Mouse (Mus musculus): ENCODE measurements around the gene Ift20. TPM values are rescaled to one million over a fixed set of nuclear protein-coding genes. Genes with fewer than 3 reads are reported as not detected.
A peak's percentile ranks its signal among the peaks of the same experiment; 100 is the strongest.

Gene Ift20
- polyA plus RNA-seq, 1 experiment = 53.9 TPM

DNA sequence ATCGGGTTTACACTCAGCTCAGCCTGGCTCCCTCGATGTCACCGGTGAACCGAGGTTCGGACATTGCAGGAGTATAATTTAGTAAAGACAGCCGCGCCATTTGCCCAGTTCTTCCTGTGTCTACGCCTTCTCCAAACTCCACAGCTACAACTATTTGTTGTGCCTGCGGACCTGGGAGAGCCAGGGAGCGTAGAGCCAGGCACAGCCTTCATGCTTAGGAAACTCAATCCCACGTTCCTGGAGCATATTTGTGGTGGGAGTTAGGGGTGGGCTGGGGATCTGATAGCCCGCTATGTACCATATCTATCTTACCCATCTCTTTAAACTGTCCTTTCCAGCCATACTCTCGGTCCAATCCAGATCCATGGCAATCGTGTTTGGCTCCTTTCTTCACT, 526 bp downstream of the Ift20 start:
- H3K36me3 ChIP-seq (ENCODE audit: control insufficient read depth, insufficient read depth) = peaks cover 16% of the 10 kb centered on the region
- peak overlapping the region; percentile 59 for H3ac ChIP-seq (ENCODE audit: control insufficient read depth, insufficient read length)
- peaks cover 73% of the 10 kb centered on the region for H3K79me2 ChIP-seq (ENCODE audit: control insufficient read depth, insufficient read depth)
- H3K27me3 ChIP-seq (ENCODE audit: control insufficient read depth, insufficient read depth, insufficient read length) = no peaks in the 10 kb centered on the region
- peak overlapping the region; percentile 96 for H3K4me3 ChIP-seq
- H3K4me2 ChIP-seq (ENCODE audit: low read depth) = peak overlapping the region; percentile 90
- TF ChIP-seq E2F4 (IDR thresholded peaks at IDR 0.05; ENCODE audit: insufficient read depth) (no peak), MYOD1 (IDR thresholded peaks at IDR 0.05; ENCODE audit: control insufficient read depth in 1 of 3, insufficient read length in 2 of 3, low read depth in 2 of 3) (no peak)

DNA sequence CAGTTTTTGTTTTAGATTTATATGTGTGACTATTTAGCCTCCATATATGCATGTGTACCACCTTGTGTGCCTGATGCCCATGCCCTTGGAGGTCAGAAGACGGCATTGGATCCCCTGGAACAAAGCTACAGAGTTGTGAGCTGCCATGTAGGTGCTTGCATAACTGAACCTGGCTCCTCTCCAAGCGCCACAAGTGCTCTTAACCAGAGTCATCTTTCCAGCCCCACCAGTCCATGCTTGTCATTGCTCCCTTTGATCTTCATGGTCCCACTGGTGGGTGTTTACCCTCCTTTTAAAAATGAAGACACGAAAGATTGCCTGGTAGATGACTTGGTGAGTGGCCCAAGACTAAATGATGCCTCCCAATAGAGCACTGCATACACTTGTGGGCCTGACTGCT, 4.2 kb downstream of the Ift20 start:
- Histone ChIP-seq H3K4me3 (no peak overlapping the region), H3K36me3 (ENCODE audit: control insufficient read depth, insufficient read depth) (peaks cover 35% of the 10 kb centered on the region), H3K27me3 (ENCODE audit: control insufficient read depth, insufficient read depth, insufficient read length) (no peaks in the 10 kb centered on the region), H3K79me2 (ENCODE audit: control insufficient read depth, insufficient read depth) (peaks cover 61% of the 10 kb centered on the region), H3ac (ENCODE audit: control insufficient read depth, insufficient read length) (no peak overlapping the region), H3K4me2 (ENCODE audit: low read depth) (no peak overlapping the region)
- TF ChIP-seq MYOG (IDR thresholded peaks at IDR 0.05; ENCODE audit: control insufficient read depth in 1 of 3, insufficient read depth in 1 of 3, insufficient read length in 2 of 3, low read depth in 2 of 3) = no peak
- peak; percentile 55 for TF ChIP-seq POLR2AphosphoS2 (IDR thresholded peaks at IDR 0.05; ENCODE audit: insufficient read length, low read depth)

DNA sequence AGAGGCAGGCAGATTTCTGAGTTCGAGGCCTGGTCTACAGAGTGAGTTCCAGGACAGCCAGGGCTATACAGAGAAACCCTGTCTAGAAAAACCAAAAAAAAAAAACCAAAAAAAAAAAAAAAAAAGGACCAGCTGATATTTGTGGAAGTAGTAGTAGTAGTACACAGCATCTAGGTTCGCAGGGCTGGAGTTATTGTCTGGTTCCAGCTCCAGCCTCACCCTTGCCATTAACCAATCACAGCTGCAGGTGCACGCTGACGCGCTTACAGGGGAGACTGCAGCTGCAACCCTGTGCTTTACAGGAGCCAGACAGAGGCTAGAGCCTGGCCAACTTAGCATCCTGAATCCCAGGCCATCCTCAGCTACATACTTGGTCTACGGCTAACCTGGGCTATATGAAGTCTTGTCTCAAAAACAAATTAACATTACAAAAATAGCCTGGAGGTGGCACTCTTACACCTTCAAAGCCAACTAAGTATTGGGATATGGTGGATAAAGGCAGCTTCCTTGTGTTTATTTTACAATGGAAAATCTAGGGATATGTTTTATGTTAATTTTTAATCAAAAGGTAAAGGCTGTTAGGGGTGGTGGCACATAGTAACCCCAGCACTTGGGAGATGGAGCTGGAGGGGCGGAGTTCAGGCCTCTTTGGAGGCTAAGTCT, 8.4 kb downstream of the Ift20 start:
- TF ChIP-seq USF1 (IDR thresholded peaks at IDR 0.05; ENCODE audit: low read depth) = no peak
- TF ChIP-seq MAX (IDR thresholded peaks at IDR 0.05; ENCODE audit: low read depth) = no peak
- no peak for TF ChIP-seq MYOG (IDR thresholded peaks at IDR 0.05; ENCODE audit: control insufficient read depth in 1 of 3, insufficient read depth in 1 of 3, insufficient read length in 2 of 3, low read depth in 2 of 3)
- no peak for TF ChIP-seq E2F4 (IDR thresholded peaks at IDR 0.05; ENCODE audit: insufficient read depth)
- peak; percentile 48 for TF ChIP-seq POLR2AphosphoS2 (IDR thresholded peaks at IDR 0.05; ENCODE audit: insufficient read length, low read depth)
- TF ChIP-seq TCF12 (IDR thresholded peaks at IDR 0.05; ENCODE audit: insufficient read depth, poor library complexity, severe bottlenecking) = no peak
- TF ChIP-seq MYOD1 (IDR thresholded peaks at IDR 0.05; ENCODE audit: control insufficient read depth in 1 of 3, insufficient read length in 2 of 3, low read depth in 2 of 3) = no peak
- Histone ChIP-seq H3K27me3 (ENCODE audit: control insufficient read depth, insufficient read depth, insufficient read length) (no peaks in the 10 kb centered on the region), H3ac (ENCODE audit: control insufficient read depth, insufficient read length) (no peak overlapping the region), H3K36me3 (ENCODE audit: control insufficient read depth, insufficient read depth) (peaks cover 42% of the 10 kb centered on the region), H3K4me3 (no peak overlapping the region), H3K79me2 (ENCODE audit: control insufficient read depth, insufficient read depth) (peaks cover 68% of the 10 kb centered on the region), H3K4me2 (ENCODE audit: low read depth) (no peak overlapping the region)

DNA sequence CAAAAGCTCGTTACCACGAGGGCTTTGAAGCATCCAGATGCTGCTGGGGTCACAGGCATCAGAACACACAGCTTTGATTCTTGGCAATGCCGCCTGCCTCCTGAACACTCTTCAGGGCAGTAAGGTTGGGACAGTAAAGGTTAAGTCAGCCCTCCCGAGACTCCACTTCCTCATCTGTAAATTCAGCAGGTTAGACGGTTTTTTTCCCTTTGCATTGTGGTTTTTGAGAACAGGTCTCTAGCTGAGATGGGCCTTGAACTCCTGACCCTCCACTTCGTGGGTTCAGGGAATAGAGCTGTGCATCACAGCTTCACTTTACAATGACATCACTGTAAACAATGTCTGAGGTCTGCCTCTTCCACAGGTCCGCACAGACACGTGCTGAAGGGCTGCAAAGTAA, 9.0 kb downstream of the Ift20 start:
- no peak overlapping the region for H3K4me2 ChIP-seq (ENCODE audit: low read depth)
- peaks cover 72% of the 10 kb centered on the region for H3K79me2 ChIP-seq (ENCODE audit: control insufficient read depth, insufficient read depth)
- TF ChIP-seq TCF12 (IDR thresholded peaks at IDR 0.05; ENCODE audit: insufficient read depth, poor library complexity, severe bottlenecking) = no peak
- TF ChIP-seq MAX (IDR thresholded peaks at IDR 0.05; ENCODE audit: low read depth) = no peak
- TF ChIP-seq POLR2AphosphoS2 (IDR thresholded peaks at IDR 0.05; ENCODE audit: insufficient read length, low read depth) = no peak
- no peak for TF ChIP-seq SRF (IDR thresholded peaks at IDR 0.05; ENCODE audit: control insufficient read depth, insufficient read length, low read depth)
- no peak for TF ChIP-seq CEBPB (IDR thresholded peaks at IDR 0.05; ENCODE audit: insufficient read depth, poor library complexity, severe bottlenecking)
- no peak for TF ChIP-seq POLR2A (IDR thresholded peaks at IDR 0.05; ENCODE audit: insufficient read length, low read depth)
- no peak for TF ChIP-seq MYOG (IDR thresholded peaks at IDR 0.05; ENCODE audit: control insufficient read depth in 1 of 3, insufficient read depth in 1 of 3, insufficient read length in 2 of 3, low read depth in 2 of 3)
- TF ChIP-seq REST (IDR thresholded peaks at IDR 0.05; ENCODE audit: insufficient read depth, insufficient read length) = no peak
- TF ChIP-seq USF1 (IDR thresholded peaks at IDR 0.05; ENCODE audit: low read depth) = no peak
- TF ChIP-seq MYOD1 (IDR thresholded peaks at IDR 0.05; ENCODE audit: control insufficient read depth in 1 of 3, insufficient read length in 2 of 3, low read depth in 2 of 3) = no peak
- TF ChIP-seq E2F4 (IDR thresholded peaks at IDR 0.05; ENCODE audit: insufficient read depth) = no peak
- TF ChIP-seq TCF3 (IDR thresholded peaks at IDR 0.05; ENCODE audit: insufficient read length, low read depth) = no peak
- peaks cover 36% of the 10 kb centered on the region for H3K36me3 ChIP-seq (ENCODE audit: control insufficient read depth, insufficient read depth)
- no peak overlapping the region for H3K4me3 ChIP-seq
- H3ac ChIP-seq (ENCODE audit: control insufficient read depth, insufficient read length) = no peak overlapping the region
- no peaks in the 10 kb centered on the region for H3K27me3 ChIP-seq (ENCODE audit: control insufficient read depth, insufficient read depth, insufficient read length)

DNA sequence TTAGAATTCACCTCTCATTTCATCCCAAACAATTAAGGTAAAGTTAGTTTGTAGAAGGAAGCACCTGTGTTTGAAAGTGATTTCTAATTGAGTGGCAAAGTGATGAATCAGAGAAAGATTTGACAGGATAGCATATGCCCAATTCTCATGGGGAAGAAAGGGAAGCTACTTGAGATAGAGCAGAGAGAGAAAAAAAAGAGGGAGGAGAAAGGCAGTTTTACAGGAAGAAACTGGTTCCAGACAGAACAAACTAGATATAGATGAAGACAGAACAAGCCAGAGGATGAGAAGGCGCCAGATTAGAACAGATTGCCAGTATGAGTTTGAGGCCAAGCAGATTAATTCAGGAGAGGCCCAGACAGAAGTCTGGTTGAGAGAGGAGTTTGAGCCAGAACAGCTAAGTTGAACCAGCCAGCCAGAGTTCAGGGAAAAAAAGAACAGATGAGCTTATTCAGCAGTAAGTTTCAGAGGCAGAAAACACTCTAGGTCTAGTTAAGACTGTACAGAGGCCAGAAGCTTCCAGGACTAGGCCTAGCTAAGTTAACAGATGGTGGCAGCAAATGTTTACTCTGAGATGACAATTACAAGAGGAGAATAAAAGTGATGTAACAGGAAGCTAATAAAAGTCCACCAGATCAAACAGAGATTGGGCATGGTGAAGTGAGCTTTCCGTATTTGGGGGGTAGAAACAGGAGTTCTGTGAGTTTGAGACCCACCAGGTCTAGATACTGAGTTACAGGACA, 11.7 kb downstream of the Ift20 start:
- Histone ChIP-seq H3K79me2 (ENCODE audit: control insufficient read depth, insufficient read depth) (peaks cover 72% of the 10 kb centered on the region), H3K4me3 (peak overlapping the region; percentile 63), H3ac (ENCODE audit: control insufficient read depth, insufficient read length) (no peak overlapping the region), H3K27me3 (ENCODE audit: control insufficient read depth, insufficient read depth, insufficient read length) (no peaks in the 10 kb centered on the region), H3K36me3 (ENCODE audit: control insufficient read depth, insufficient read depth) (peaks cover 24% of the 10 kb centered on the region), H3K4me2 (ENCODE audit: low read depth) (peak overlapping the region; percentile 82)
- TF ChIP-seq MYOD1 (IDR thresholded peaks at IDR 0.05; ENCODE audit: control insufficient read depth in 1 of 3, insufficient read length in 2 of 3, low read depth in 2 of 3) (no peak), CEBPB (IDR thresholded peaks at IDR 0.05; ENCODE audit: insufficient read depth, poor library complexity, severe bottlenecking) (0 out of 2 replicates have a peak, but pooled peaks have one; percentile 32)

Measured in myocyte (in vitro differentiated cells).